Mouse (Mus musculus): ENCODE data around the gene Wrap53.

DNA sequence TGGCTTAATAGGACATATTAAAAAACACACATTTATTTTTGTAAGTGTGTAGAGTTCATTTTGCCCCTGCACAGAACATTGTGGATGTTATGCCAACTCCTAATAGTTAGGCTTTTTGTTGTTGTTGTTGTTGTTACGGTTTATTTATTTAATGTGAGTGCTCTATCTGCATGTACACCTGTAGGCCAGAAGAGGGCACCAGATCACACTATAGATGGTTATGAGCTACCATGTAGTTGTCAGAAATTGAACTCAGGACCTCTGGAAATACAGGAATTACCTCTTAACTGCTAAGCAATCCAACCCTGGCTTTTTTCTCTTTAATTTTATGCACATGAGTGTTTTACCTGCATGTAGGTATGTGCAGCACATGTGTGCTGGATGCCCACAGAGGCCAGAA, 49.7 kb upstream of the Wrap53 start:
- TF ChIP-seq CTCF (IDR thresholded peaks at IDR 0.05), result peak; percentile 67
- no peak for TF ChIP-seq EP300 (IDR thresholded peaks at IDR 0.05)

Measured in lung, postnatal 0 days (tissue).